Mouse (Mus musculus) neural tube, embryonic 14.5 days (tissue): ENCODE measurements around the gene Lpp. TPM values are rescaled to one million over a fixed set of nuclear protein-coding genes. Genes with fewer than 3 reads are reported as not detected.

Experiments used
- ATAC-seq: fragments of 200-750 bp; cut with Nextera tagmentation; 2 replicates; pipeline ENCODE4 v1.8.0; 2017; ENCODE audit warnings: low read depth, mild to moderate bottlenecking, moderate TSS enrichment, moderate library complexity
- H3K27ac ChIP-seq: fragments of 300-500 bp; sonication (generic); 2 replicates; pipeline ENCODE4 v1.5.1; 2014; ENCODE audit warnings: low read depth, mild to moderate bottlenecking, control low read depth, low read length, moderate library complexity, mixed read lengths
- H3K27me3 ChIP-seq: fragments of 300-500 bp; sonication (generic); 2 replicates; pipeline ENCODE4 v1.6.1; 2014; ENCODE audit warnings: low read length; ENCODE audit not compliant: control insufficient read depth, insufficient read depth
- H3K36me3 ChIP-seq: fragments of 300-500 bp; sonication (generic); 2 replicates; pipeline ENCODE4 v1.6.1; 2014; ENCODE audit warnings: low read length, mixed read lengths; ENCODE audit not compliant: control insufficient read depth, insufficient read depth
- H3K4me1 ChIP-seq: fragments of 300-500 bp; sonication (generic); 2 replicates; pipeline ENCODE4 v1.6.1; 2014; ENCODE audit warnings: low read length; ENCODE audit not compliant: control insufficient read depth, insufficient read depth
- H3K4me2 ChIP-seq: fragments of 300-500 bp; sonication (generic); 2 replicates; pipeline ENCODE4 v1.6.1; 2014; ENCODE audit warnings: mild to moderate bottlenecking, low read depth, low read length, control low read depth
- H3K4me3 ChIP-seq: fragments of 300-500 bp; sonication (generic); 2 replicates; pipeline ENCODE4 v1.5.1; 2014; ENCODE audit warnings: low read depth, low read length, control low read depth, mixed read lengths
- H3K9ac ChIP-seq: fragments of 300-500 bp; sonication (generic); replicated peaks from 2 replicates; pipeline ENCODE4 v1.6.1; 2014; ENCODE audit warnings: low read depth, mild to moderate bottlenecking, control low read depth, low read length, mixed read lengths
- H3K9me3 ChIP-seq: fragments of 300-500 bp; sonication (generic); 2 replicates; pipeline ENCODE4 v1.6.1; 2016; ENCODE audit warnings: low read length; ENCODE audit not compliant: control insufficient read depth
- WGBS: fragments of 180-500 bp; shearing (Covaris S2); extraction: QIAGEN DNeasy Blood & Tissue Kit; methylation state at CpG from one replicate; pipeline ENCODE4 v1.1.7; 2014; 5-methylcytosine and 5-hydroxymethylcytosine counted together
- microRNA counts: library from miRNA; unstranded; fragments of <30 nt; microRNA quantifications from one replicate; lab custom pipeline; 2016
- microRNA-seq: library from miRNA; unstranded; fragments of <30 nt; microRNA quantifications from one replicate; pipeline ENCODE4, GENCODE M21; 2016
- polyA plus RNA-seq: library from polyadenylated mRNA; unstranded; fragments of >200 nt; fragmentation: Nextera tagmentation; extraction: Ambion mirVana; gene quantifications from 2 replicates; pipeline ENCODE4 v1.2.1, GENCODE M21; 2014

The Lpp gene
- polyA plus RNA-seq, 1 experiment from 2014 or later: 7.0 TPM

DNA sequence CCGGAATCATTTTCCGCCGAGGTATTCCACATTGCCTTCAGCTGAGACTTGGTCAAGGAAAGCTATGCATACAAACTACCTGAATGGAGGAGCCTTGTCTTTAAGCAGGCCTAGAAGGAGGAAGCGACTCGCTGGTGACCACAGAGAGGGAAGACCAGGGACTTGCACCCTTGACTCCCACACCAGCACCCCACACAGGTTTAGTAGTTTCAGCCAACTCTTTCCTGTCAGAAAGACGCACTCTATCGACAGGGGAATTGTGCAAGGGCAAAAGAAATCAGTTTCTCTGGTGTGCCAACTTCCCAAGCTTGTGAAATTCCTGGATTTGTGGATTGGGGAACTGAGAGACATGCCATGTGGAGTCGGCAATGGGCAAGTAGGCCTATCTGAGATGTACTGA lies 647.9 kb downstream of the Lpp start:
- Histone ChIP-seq H3K4me3 (no peak overlapping the region), H3K4me2 (no peak overlapping the region), H3K9ac (no peak overlapping the region), H3K27ac (no peak overlapping the region), H3K4me1 (no peaks in the 10 kb centered on the region), H3K36me3 (no peaks in the 10 kb centered on the region), H3K27me3 (no peaks in the 10 kb centered on the region), H3K9me3 (no peaks in the 10 kb centered on the region)
- WGBS: 95% methylated on average over 8 of the region's 8 CpGs
- ATAC-seq: no peak

DNA sequence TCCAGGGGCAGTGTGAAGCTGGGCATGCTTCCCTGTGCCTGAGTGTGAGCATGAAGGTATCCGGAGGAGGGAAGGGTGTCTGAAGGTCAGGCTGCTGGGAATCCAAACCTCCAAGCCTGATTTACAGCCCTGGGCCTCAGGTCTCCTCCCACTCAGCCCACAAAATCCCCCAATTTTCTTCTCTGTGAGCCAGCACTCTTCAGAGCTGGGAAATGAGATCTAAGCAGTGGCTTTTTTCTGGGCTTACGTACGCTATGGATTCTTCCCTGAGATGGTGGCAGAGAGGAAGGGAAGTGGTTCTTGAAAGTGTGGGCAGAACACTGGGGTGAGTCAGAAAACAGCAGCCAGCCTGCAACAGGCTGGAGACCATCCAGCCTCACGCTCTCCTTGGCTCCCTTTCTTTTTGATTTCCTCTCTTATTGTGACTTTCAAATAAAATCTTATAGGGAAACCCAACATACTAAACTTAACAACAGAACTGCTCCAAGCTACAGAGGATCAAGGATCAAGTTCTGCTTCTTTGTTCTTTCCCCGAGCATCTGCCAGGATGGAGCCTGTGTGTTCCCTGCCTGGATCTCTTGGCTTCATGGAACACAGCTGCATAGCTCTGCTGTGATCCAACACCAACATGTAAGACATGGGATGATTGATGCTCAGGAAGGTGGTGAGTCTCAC lies 648.7 kb downstream of the Lpp start:
- ATAC-seq: no peak
- Histone ChIP-seq H3K4me3 (no peak overlapping the region), H3K9ac (no peak overlapping the region), H3K4me2 (no peak overlapping the region), H3K4me1 (no peaks in the 10 kb centered on the region), H3K9me3 (no peaks in the 10 kb centered on the region), H3K27ac (no peak overlapping the region), H3K27me3 (no peaks in the 10 kb centered on the region), H3K36me3 (no peaks in the 10 kb centered on the region)
- 61% methylated on average over 5 of the region's 5 CpGs for WGBS

MicroRNAs within 50 kb of the gene (microRNA counts, 519-probe panel; counts per million panel counts)
- microRNA mmu-miR-28 (lab: Ali Mortazavi, UCI): 3,673 counts per million, percentile 32 among the panel's probes with 10 or more counts

Small RNA genes lying within 50 kb of the gene (microRNA-seq; reads per million reads assigned to microRNA genes)
- 377 reads per million, percentile 65 among the genes with 10 or more reads in this experiment for gene Mir28a
